In the genomic region with DNA sequence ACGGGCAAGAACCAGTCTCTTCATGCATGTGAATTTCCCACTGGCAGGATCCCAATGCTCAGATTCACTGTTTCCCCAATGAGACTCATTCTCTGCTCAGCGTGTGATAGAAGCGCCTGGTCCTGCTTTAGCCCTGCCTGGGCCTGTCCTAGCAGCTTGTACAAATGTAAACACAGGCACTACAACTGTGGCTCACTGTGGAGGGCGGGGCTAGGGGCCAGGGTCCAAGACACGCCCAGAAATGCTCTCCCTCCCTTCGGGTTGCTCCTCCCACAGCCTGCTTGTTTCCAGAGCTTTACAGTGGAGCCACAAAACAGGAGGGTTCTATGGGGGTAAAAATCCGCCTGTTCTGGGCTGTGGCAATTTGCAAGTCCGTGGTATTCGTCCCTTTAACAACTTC, we compare ENCODE assay signal across 8 mouse cellular contexts.
DNase-seq lines count a peak whose midpoint lies in the region; ATAC-seq and TF ChIP-seq lines count a peak whose summit lies in the region.

No protein-coding gene starts in this region.

- DNase-seq in layer of hippocampus, postnatal 10 days (ENCODE audit: low spot score in 2 of 2): peak; percentile 9 to 42
- no peak for DNase-seq in layer of hippocampus, adult 11-12 months (ENCODE audit: low spot score)
- DNase-seq in embryo, embryonic 10 days (ENCODE audit: low spot score): peak; percentile 84
- DNase-seq in heart, embryonic 10.5 days (ENCODE audit: low spot score): peak; percentile 89
- peak; percentile 71 for DNase-seq in kidney, adult 2 months
- peak; percentile 95 for DNase-seq in lung, embryonic 14.5 days
- peak; percentile 20 for DNase-seq in ovary, postnatal 10 days (ENCODE audit: low spot score)

- peak overlapping the region; percentile 64 for H3K27ac ChIP-seq in heart, embryonic 10.5 days
- no peak overlapping the region for H3K27ac ChIP-seq in kidney, adult 2 months (ENCODE audit: insufficient read depth, low read depth, low read length)
- peak overlapping the region; percentile 59; the same call in 1 of the 2 replicates for H3K27ac ChIP-seq in lung, embryonic 14.5 days (ENCODE audit: low read depth)

- no peak for TF ChIP-seq CTCF in kidney, adult 2 months (conservative IDR thresholded peaks at IDR 0.05; ENCODE audit: insufficient read depth, insufficient read length, low read depth, low read length)
- TF ChIP-seq CTCF in lung, embryonic 14.5 days (IDR thresholded peaks at IDR 0.05; ENCODE audit: low read depth): no peak

- no peak overlapping the region for H3K9ac ChIP-seq in lung, embryonic 14.5 days

- H3K9me3 ChIP-seq in heart, embryonic 10.5 days: no peaks in the 10 kb centered on the region
- H3K9me3 ChIP-seq in lung, embryonic 14.5 days (ENCODE audit: low read depth, low read length): no peaks in the 10 kb centered on the region

- peak overlapping the region; percentile 21; the same call in 1 of the 2 replicates for H3K4me2 ChIP-seq in lung, embryonic 14.5 days

- WGBS in heart, embryonic 10.5 days: 24% methylated on average over 9 of the region's 9 CpGs
- 39% methylated on average over 9 of the region's 9 CpGs for WGBS in kidney, adult 2 months
- 12% methylated on average over 9 of the region's 9 CpGs for WGBS in lung, embryonic 14.5 days

- H3K36me3 ChIP-seq in heart, embryonic 10.5 days: no peaks in the 10 kb centered on the region
- no peaks in the 10 kb centered on the region for H3K36me3 ChIP-seq in kidney, adult 2 months (ENCODE audit: control insufficient read depth, insufficient read depth, low read length)
- no peaks in the 10 kb centered on the region for H3K36me3 ChIP-seq in lung, embryonic 14.5 days (ENCODE audit: insufficient read depth)

- no peak overlapping the region for H3K4me3 ChIP-seq in heart, embryonic 10.5 days
- H3K4me3 ChIP-seq in kidney, adult 2 months (ENCODE audit: insufficient read depth, low read depth, low read length): no peak overlapping the region
- H3K4me3 ChIP-seq in lung, embryonic 14.5 days (ENCODE audit: low read depth, low read length): no peak overlapping the region

- TF ChIP-seq POLR2A in kidney, adult 2 months (IDR thresholded peaks at IDR 0.05; ENCODE audit: low read depth, low read length): no peak

- ATAC-seq in lung, embryonic 14.5 days (ENCODE audit: insufficient read depth): peak; percentile 95
- ATAC-seq in inflammation-experienced regulatory T-cells, adult 6 months: no peak

- H3K4me1 ChIP-seq in heart, embryonic 10.5 days: peaks cover 22% of the 10 kb centered on the region
- 0 out of 2 replicates have a peak, but pooled peaks cover 2% of the 10 kb centered on the region for H3K4me1 ChIP-seq in kidney, adult 2 months (ENCODE audit: control insufficient read depth, insufficient read depth, low read length)
- peaks cover 22% of the 10 kb centered on the region for H3K4me1 ChIP-seq in lung, embryonic 14.5 days (ENCODE audit: insufficient read depth)

- no peaks in the 10 kb centered on the region for H3K27me3 ChIP-seq in heart, embryonic 10.5 days (ENCODE audit: insufficient read depth, poor library complexity, severe bottlenecking)
- H3K27me3 ChIP-seq in kidney, adult 2 months (replicated peaks; ENCODE audit: control insufficient read depth, insufficient read depth, low read length): no peaks in the 10 kb centered on the region
- H3K27me3 ChIP-seq in lung, embryonic 14.5 days (ENCODE audit: insufficient read depth, low read length): no peaks in the 10 kb centered on the region
